Mouse (Mus musculus) liver, adult 2 months (tissue): ENCODE measurements around the gene Stag3.

Source experiments
- CTCF ChIP-seq: fragments of 200-500 bp; IDR thresholded peaks from 2 replicates; pipeline ENCODE4 v1.5.1; 2011; ENCODE audit warnings: low read depth, low read length, control low read depth
- POLR2A ChIP-seq: fragments of 200-500 bp; IDR thresholded peaks from 2 replicates; pipeline ENCODE4 v1.6.1; 2011; ENCODE audit warnings: low read length, control low read depth; ENCODE audit not compliant: insufficient read depth; ENCODE audit errors: extremely low read depth

DNA sequence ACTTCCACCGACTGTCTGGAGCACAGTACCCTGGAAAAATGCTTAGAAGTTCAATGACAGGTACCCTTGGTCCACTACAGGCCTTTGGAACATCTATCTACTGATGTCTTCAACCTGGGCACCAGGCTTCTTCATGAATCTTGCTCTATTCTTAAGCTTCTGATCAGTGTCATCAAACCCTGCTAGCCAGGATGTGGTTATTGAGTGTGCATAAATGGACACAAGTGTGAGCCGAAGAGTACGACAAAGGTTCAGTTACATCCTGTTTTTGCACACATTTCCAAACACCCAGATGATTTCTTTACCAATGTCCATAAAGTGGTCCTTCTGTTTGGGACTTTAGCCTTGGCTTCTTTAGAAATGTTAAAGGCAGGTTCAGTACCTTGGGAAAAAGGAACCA, 63.2 kb downstream of the Stag3 start:
- TF ChIP-seq CTCF (no peak), POLR2A (no peak)
